Comparison of ENCODE assay signal across 22 mouse cellular contexts in genomic region chr8:54441143-54441542, GRCm38 (mm10).
DNase-seq lines count a peak whose midpoint lies in the region; ATAC-seq and TF ChIP-seq lines count a peak whose summit lies in the region.
"Had no signal": no experiment of that assay in that cellular context is flagged by ENCODE, and none has a peak within 500 bp of the region (broad histone marks: within the 10 kb centered on the region; RNA-seq: fewer than 3 reads in every experiment).

No protein-coding gene starts in this region.

- no peaks in the 10 kb centered on the region for H3K9me3 ChIP-seq in lung, postnatal 0 days (ENCODE audit: low read length)
- H3K9me3 ChIP-seq: embryonic facial prominence, embryonic 15.5 days; forebrain, embryonic 10.5 days; hindbrain, embryonic 10.5 days; intestine, embryonic 15.5 days had no signal

- no peaks in the 10 kb centered on the region for H3K4me1 ChIP-seq in lung, postnatal 0 days (ENCODE audit: insufficient read depth, low read depth, low read length)
- H3K4me1 ChIP-seq: embryonic facial prominence, embryonic 15.5 days; intestine, embryonic 15.5 days had no signal

- H3K4me2 ChIP-seq in lung, postnatal 0 days (replicated peaks; ENCODE audit: low read depth, low read length) = no peak overlapping the region
- H3K4me2 ChIP-seq: embryonic facial prominence, embryonic 15.5 days; heart, embryonic 11.5 days; hindbrain, embryonic 14.5 days; intestine, embryonic 15.5 days had no signal

- no peak for TF ChIP-seq EP300 in lung, postnatal 0 days (IDR thresholded peaks at IDR 0.05)

- no peaks in the 10 kb centered on the region for H3K36me3 ChIP-seq in lung, postnatal 0 days (ENCODE audit: insufficient read depth, low read length)
- H3K36me3 ChIP-seq: embryonic facial prominence, embryonic 15.5 days; forebrain, embryonic 10.5 days; hindbrain, embryonic 10.5 days; intestine, embryonic 15.5 days had no signal

- no peak overlapping the region for H3K4me3 ChIP-seq in lung, postnatal 0 days (ENCODE audit: low read depth, low read length)
- H3K4me3 ChIP-seq: embryonic facial prominence, embryonic 15.5 days; erythroblast, embryonic 14.5 days; forebrain, embryonic 10.5 days; heart, adult 2 months; hindbrain, embryonic 10.5 days; intestine, embryonic 15.5 days had no signal

- DNase-seq in lung, postnatal 0 days (ENCODE audit: low spot score) = peak; percentile 14
- no peak for DNase-seq in lung, postnatal 10 days
- DNase-seq in 416B (ENCODE audit: low read depth) (peak; percentile 93), adipocyte (ENCODE audit: low spot score) (peak; percentile 14)
- DNase-seq in natural killer cell, adult 2 months (ENCODE audit: low spot score in 2 of 2) = peak; percentile 8 to 42
- no peak for DNase-seq in adrenal gland, postnatal 25 days
- DNase-seq in embryo, embryonic 9.5 days (ENCODE audit: extremely low spot score) = no peak
- DNase-seq: adrenal gland, postnatal 10 days; cerebellum, adult 18-20 months; cerebellum, adult 9-11 months; cerebellum, postnatal 36 days; gastrocnemius, postnatal 36 days; heart, adult 2 months had no signal

- no peak for ATAC-seq in lung, postnatal 0 days
- ATAC-seq: forebrain, embryonic 14.5 days; intestine, embryonic 15.5 days had no signal

- no peak overlapping the region for H3K27ac ChIP-seq in lung, postnatal 0 days (ENCODE audit: low read length)
- H3K27ac ChIP-seq: embryonic facial prominence, embryonic 15.5 days; forebrain, embryonic 10.5 days; heart, adult 2 months; hindbrain, embryonic 10.5 days; hindbrain, embryonic 14.5 days; intestine, embryonic 15.5 days had no signal

- WGBS in lung, postnatal 0 days = 51% methylated on average over 3 of the region's 3 CpGs

- H3K9ac ChIP-seq in lung, postnatal 0 days (replicated peaks; ENCODE audit: low read depth) = no peak overlapping the region
- H3K9ac ChIP-seq: embryonic facial prominence, embryonic 15.5 days; hindbrain, embryonic 14.5 days; intestine, embryonic 15.5 days had no signal

- no peak for TF ChIP-seq CTCF in lung, postnatal 0 days (IDR thresholded peaks at IDR 0.05)

- no peaks in the 10 kb centered on the region for H3K27me3 ChIP-seq in lung, postnatal 0 days (replicated peaks; ENCODE audit: insufficient read depth, low read length)
- H3K27me3 ChIP-seq: CH12.LX; embryonic facial prominence, embryonic 15.5 days; intestine, embryonic 15.5 days had no signal

Comparison
In these comparisons a context has a peak if more than half of its experiments do, and no peak if none do; other contexts are left out.
1. DNase-seq: peak in lung, postnatal 0 days (single experiment), 416B (single experiment), adipocyte (single experiment) and natural killer cell, adult 2 months (2 of 2); none in lung, postnatal 10 days (single experiment), adrenal gland, postnatal 25 days (single experiment) and embryo, embryonic 9.5 days (single experiment).